Mouse (Mus musculus) hindbrain, embryonic 10.5 days (tissue): ENCODE measurements around the gene Atp6v0e2. TPM values are rescaled to one million over a fixed set of nuclear protein-coding genes. Genes with fewer than 3 reads are reported as not detected.
A peak's percentile ranks its signal among the peaks of the same experiment; 100 is the strongest.
"Not testable (repeated sequence)": the region's sequence is repeated elsewhere in the genome, so short reads cannot be mapped to it uniquely, and the experiment has no call there.

ENCODE experiments used
- DNase-seq: peaks from one replicate; pipeline ENCODE4 v3.0.0-alpha.2; 2017; ENCODE audit warnings: low spot score
- H3K27ac ChIP-seq: fragments of 300-500 bp; sonication (generic); 2 replicates; pipeline ENCODE4 v1.5.1; 2016; ENCODE audit warnings: mild to moderate bottlenecking, moderate library complexity
- H3K27me3 ChIP-seq: fragments of 300-500 bp; sonication (generic); 2 replicates; pipeline ENCODE4 v1.6.1; 2016; ENCODE audit warnings: mild to moderate bottlenecking; ENCODE audit not compliant: poor library complexity, insufficient read depth, severe bottlenecking
- H3K36me3 ChIP-seq: fragments of 300-500 bp; sonication (generic); 2 replicates; pipeline ENCODE4 v1.6.1; 2016; ENCODE audit warnings: mild to moderate bottlenecking, moderate library complexity
- H3K4me1 ChIP-seq: fragments of 300-500 bp; sonication (generic); replicated peaks from 2 replicates; pipeline ENCODE4 v1.6.1; 2016; ENCODE audit warnings: mild to moderate bottlenecking
- H3K4me3 ChIP-seq: fragments of 300-500 bp; sonication (generic); 2 replicates; pipeline ENCODE4 v1.5.1; 2016; ENCODE audit warnings: mild to moderate bottlenecking, moderate library complexity
- H3K9me3 ChIP-seq: fragments of 300-500 bp; sonication (generic); 2 replicates; pipeline ENCODE4 v1.6.1; 2016; ENCODE audit warnings: mild to moderate bottlenecking, moderate library complexity
- WGBS: fragments of 180-500 bp; shearing (Covaris S2); methylation state at CpG from one replicate; pipeline ENCODE4 v1.1.7; 2016; 5-methylcytosine and 5-hydroxymethylcytosine counted together
- polyA plus RNA-seq: library from polyadenylated mRNA; unstranded; fragments of >200 nt; fragmentation: Nextera tagmentation; extraction: Ambion mirVana; gene quantifications from 2 replicates; pipeline ENCODE4 v1.2.1, GENCODE M21; 2016

Gene Atp6v0e2
- polyA plus RNA-seq = 45.7 and 62.2 TPM in 2 replicates

DNA sequence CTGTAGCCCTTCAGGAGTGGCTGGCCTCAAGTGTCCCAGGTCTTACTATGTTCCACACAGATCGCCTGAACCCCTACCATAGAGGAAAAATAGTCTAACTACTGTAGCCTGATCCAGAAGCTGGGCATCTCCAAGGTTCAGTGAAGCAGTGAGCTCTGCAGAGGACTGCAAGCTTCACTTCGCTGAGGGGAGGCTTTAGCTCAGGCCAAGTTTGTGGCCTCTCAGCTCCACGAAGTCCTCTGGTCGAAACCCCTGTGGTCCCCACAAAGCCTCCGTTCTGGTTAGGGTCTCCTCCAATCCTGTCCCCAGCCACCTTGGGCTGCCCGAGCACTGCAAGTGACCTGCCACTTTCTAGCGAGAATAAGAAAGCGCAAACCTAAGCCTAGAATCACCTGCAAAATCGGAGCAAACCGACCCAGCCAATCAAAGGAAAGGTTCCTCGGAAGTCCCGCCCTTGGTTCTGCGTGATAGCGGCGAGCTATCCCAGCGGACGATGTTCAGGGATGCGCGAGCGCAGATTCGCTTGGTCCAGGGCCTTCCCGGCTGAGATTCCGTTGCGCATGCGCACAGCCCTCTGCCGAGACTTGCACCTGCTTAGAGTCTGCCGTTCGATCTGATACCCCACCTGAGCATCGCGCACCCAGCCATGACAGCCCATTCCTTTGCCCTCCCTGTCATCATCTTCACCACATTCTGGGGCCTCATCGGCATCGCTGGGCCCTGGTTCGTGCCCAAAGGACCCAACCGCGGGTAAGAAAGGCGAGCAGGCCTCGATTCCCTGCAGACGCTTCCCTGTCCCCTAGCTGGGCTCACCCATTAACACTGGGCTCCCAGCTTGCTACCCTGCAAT lies at the start of gene Atp6v0e2:
Gene Atp6v0e2 (plus strand): TSS at position 511 of the 850 bp plus-strand sequence.
- Histone ChIP-seq H3K4me3 (peak within 1 kb of the TSS; percentile 69), H3K36me3 (peaks cover 35% of the 10 kb centered on the region), H3K27me3 (no peaks in the 10 kb centered on the region), H3K9me3 (no peaks in the 10 kb centered on the region), H3K4me1 (peaks cover 49% of the 10 kb centered on the region), H3K27ac (peak within 1 kb of the TSS; percentile 91)
- peak; percentile 91 for DNase-seq
- 4% methylated on average over 38 of the region's 38 CpGs for WGBS

DNA sequence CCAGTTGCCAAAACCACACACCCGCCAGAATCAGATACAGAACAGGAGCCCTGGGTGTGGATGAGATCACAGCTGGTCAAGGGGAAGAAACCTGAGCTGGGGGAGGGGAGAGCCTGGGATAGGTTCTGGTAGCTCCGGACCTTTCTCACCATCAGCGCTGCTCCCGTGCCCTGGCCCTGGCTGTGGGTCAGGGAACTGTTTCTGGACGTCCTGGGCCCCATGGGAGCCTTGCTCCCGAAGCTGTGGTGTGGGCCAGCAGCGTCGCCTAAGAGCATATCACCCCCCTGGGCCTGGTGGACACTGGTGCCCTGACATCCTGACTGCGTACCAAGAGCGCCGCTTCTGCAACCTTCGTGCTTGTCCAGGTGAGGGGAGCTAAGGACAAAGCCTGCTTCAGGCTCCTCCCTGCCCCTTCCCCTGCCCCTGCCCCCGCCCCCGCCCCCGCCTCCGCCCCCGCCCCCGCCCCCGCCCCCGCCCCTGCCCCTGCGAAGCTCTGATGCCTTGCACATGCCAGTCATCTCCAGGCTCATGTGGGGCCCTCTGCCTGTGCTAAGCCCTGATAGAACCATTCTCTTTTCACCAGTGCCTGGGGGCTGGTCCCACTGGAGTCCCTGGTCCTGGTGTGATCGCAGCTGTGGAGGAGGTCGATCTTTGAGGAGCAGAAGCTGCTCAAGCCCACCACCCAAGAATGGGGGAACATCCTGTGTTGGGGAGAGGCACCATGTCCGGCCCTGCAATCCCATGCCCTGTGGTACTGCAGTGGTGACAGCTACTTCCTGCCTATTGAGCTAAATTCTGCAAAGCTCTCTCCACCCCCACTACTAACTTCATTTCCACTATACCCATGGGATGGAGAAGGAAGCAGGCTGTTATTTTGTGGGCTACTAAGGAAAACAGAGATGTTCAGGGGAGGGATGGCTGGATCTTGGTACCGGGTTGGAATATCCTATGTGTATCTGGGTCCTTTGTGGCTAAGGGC lies 49.4 kb upstream of the Atp6v0e2 start:
- H3K4me3 ChIP-seq = peak overlapping the region; percentile 44
- peak overlapping the region; percentile 85 for H3K27ac ChIP-seq
- peak; percentile 58 for DNase-seq
- peaks cover 19% of the 10 kb centered on the region for H3K27me3 ChIP-seq
- WGBS = 13% methylated on average over 19 of the region's 25 CpGs
- no peaks in the 10 kb centered on the region for H3K9me3 ChIP-seq
- H3K4me1 ChIP-seq = peaks cover 44% of the 10 kb centered on the region
- H3K36me3 ChIP-seq = no peaks in the 10 kb centered on the region

DNA sequence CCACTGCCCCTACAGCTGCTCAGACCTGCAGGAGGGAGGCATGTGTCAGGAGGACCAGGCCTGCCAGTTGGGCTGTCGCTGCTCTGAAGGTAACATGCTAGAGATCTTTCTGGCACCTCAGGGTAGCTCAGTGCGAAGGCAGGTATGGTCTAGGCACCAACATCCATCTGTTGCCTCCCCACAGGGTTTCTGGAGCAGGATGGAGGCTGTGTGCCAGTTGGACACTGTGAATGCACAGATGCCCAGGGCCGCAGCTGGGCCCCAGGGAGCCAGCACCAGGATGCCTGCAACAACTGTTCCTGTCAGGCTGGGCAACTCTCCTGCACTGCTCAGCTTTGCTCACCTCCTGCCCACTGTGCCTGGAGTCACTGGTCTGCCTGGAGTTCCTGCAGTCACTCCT lies 47.7 kb upstream of the Atp6v0e2 start:
- peaks cover 19% of the 10 kb centered on the region for H3K27me3 ChIP-seq
- H3K4me3 ChIP-seq = no peak overlapping the region
- no peaks in the 10 kb centered on the region for H3K9me3 ChIP-seq
- DNase-seq = no peak
- WGBS = 89% methylated on average over 3 of the region's 3 CpGs
- H3K4me1 ChIP-seq = peaks cover 51% of the 10 kb centered on the region
- H3K36me3 ChIP-seq = no peaks in the 10 kb centered on the region
- H3K27ac ChIP-seq = no peak overlapping the region

DNA sequence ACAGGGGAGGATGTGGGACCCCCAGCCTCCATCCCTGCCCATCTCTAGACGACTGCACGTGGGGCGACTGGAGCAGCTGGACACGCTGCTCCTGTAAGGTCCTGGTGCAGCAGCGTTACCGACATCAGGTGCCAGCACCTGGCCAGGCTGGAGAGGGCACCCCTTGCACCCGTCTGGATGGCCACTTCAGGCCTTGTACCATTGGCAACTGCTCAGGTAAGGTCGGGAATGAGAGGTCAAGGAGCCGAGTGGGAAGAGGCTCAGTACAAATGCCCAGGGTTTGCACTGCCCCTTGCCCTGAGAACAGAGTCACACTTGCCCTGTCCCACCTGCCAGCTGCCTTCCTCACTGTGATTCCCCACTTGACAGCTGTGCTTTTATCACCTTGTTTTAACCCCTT lies 46.1 kb upstream of the Atp6v0e2 start:
- H3K9me3 ChIP-seq = no peaks in the 10 kb centered on the region
- peaks cover 19% of the 10 kb centered on the region for H3K27me3 ChIP-seq
- 71% methylated on average over 9 of the region's 9 CpGs for WGBS
- peaks cover 48% of the 10 kb centered on the region for H3K4me1 ChIP-seq
- no peak for DNase-seq
- no peaks in the 10 kb centered on the region for H3K36me3 ChIP-seq
- no peak overlapping the region for H3K4me3 ChIP-seq
- H3K27ac ChIP-seq = 0 out of 2 replicates have a peak overlapping the region, but pooled peaks have one; percentile 4

DNA sequence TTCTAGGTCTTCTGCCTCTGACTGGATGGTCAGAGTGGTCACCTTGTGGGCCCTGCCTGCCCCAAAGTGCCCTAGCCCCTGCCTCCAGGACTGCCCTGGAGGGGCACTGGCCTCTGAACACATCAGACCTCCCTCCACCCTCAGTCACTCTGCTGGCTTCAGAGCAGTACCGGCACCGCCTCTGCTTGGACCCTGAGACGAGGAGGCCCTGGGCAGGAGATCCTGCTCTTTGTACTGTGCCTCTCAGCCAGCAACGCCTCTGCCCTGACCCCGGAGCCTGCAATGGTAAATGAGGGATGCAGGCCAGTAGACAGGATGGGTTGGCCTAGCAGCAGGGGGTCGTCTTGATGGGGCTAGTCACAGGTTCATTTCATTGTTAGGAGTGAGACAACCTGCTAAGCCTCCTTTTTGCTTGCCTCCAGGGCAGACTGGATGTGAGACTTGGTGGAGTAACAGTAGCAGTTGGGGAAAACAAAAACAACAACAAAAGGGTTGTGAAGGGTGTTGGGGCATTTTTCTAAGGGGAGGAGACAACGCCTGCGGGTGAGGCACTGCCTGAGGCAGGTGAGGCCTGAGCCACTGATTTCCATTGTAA lies 44.2 kb upstream of the Atp6v0e2 start:
- Histone ChIP-seq H3K4me3 (no peak overlapping the region), H3K27me3 (peaks cover 16% of the 10 kb centered on the region), H3K36me3 (no peaks in the 10 kb centered on the region), H3K9me3 (no peaks in the 10 kb centered on the region), H3K27ac (peak overlapping the region; percentile 13; the same call in 1 of the 2 replicates), H3K4me1 (peaks cover 29% of the 10 kb centered on the region)
- WGBS = 7% methylated on average over 8 of the region's 8 CpGs
- DNase-seq = no peak

DNA sequence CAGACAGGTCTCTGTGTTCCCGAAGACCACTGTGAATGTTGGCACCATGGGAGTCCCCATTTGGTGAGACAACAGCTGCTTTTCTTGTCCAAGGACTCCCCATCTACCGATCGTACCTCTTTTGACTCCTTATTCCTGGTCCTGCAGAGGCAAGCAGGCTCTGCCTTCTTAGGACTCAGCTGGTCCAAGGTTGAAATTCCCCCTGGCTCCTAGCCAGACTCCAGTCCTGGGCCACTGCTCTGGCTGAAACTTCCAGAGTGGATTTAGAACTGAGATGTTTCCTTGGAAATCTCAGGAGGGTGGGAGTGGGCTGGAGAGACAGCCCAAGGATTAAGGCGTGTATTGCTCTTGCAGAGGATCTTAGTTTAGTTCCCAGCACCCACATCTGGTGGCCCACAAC lies 39.9 kb upstream of the Atp6v0e2 start:
- Histone ChIP-seq H3K27ac (no peak overlapping the region), H3K27me3 (peaks cover 4% of the 10 kb centered on the region; the same call in 1 of the 2 replicates), H3K4me1 (peaks cover 20% of the 10 kb centered on the region), H3K4me3 (no peak overlapping the region), H3K36me3 (no peaks in the 10 kb centered on the region), H3K9me3 (no peaks in the 10 kb centered on the region)
- no peak for DNase-seq
- WGBS = 85% methylated on average over 4 of the region's 4 CpGs

DNA sequence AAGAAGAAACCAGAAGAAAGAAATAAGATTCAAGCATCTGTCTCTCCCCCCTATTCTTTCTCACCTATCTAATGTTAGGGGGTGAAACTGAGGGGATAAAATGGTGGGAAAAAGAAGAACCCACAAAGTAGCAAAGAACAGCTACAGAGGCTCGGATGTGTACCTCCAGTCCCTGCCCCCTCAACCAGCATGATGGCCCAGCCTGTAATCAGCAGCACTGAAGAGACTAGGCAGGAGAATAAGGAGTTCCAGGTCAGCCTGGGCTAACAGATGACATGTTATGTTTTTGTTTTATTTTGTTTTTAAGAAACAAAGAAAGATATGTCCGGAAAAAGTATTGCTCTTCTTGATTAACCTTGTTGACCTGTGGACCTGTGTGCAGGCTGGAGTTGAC lies 33.6 kb upstream of the Atp6v0e2 start:
- DNase-seq = no peak
- Histone ChIP-seq H3K36me3 (peaks cover 5% of the 10 kb centered on the region; the same call in 1 of the 2 replicates), H3K9me3 (no peaks in the 10 kb centered on the region), H3K27me3 (no peaks in the 10 kb centered on the region), H3K4me1 (peaks cover 12% of the 10 kb centered on the region), H3K4me3 (peak overlapping the region; percentile 63), H3K27ac (0 out of 2 replicates have a peak overlapping the region, but pooled peaks have one; percentile 82)
- WGBS = 17% methylated on average over 2 of the region's 2 CpGs

DNA sequence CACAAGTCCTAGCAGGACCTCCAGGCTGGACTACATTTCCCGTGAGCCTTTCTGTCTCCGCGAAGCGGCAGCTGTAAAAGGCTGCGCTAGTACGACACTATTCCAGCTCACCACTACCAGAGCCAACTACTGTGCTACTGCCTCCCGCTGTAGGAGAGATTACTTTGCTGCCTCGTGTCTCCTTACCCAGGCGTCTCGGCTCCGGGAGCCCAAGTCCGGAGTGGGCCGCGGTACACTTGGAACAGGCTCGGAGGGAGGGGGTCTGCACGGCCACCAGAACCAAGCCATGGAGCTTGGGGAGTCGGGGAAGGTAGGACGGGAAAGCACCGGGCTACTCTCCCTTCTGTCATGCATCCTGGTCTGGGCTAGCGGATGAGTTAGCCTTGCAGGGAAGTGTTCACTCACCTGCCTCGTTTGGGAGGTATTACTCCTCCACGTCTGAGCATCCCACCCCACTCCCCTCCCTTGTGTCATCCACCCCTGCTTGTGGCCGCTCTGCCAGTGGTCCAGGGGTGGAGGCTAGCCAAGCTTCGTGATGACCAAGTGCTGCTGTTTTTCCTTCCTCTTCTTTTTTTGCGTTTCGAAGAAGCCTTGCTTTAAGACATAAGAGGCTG lies 33.1 kb upstream of the Atp6v0e2 start:
- Histone ChIP-seq H3K27me3 (no peaks in the 10 kb centered on the region), H3K36me3 (peaks cover 5% of the 10 kb centered on the region; the same call in 1 of the 2 replicates), H3K4me1 (peaks cover 12% of the 10 kb centered on the region), H3K27ac (peak overlapping the region; percentile 82), H3K9me3 (no peaks in the 10 kb centered on the region), H3K4me3 (peak overlapping the region; percentile 63)
- DNase-seq = peak; percentile 79
- under 1% methylated on average over 26 of the region's 26 CpGs for WGBS

DNA sequence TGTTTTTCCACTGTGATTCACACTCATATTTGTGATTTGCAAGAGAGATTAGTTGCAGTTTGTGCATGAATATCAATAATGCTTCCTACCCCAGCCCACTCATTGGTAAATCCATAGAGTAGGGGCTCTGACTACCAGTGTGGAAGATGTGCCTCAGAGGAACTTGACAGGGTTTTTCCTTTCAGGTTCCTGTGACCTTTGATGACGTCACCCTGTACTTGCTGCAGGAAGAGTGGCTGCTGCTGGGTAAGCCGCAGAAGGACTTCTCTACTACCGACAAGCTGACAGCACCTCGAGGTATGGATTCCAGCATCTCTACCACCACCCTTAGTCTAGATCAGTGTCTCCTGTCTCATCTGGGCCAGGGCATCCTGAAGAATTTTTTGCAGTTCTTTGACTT lies 29.3 kb upstream of the Atp6v0e2 start:
- Histone ChIP-seq H3K27ac (no peak overlapping the region), H3K4me1 (peaks cover 7% of the 10 kb centered on the region), H3K27me3 (no peaks in the 10 kb centered on the region), H3K9me3 (no peaks in the 10 kb centered on the region), H3K36me3 (peaks cover 30% of the 10 kb centered on the region), H3K4me3 (no peak overlapping the region)
- DNase-seq = no peak
- WGBS = 83% methylated on average over 4 of the region's 4 CpGs

DNA sequence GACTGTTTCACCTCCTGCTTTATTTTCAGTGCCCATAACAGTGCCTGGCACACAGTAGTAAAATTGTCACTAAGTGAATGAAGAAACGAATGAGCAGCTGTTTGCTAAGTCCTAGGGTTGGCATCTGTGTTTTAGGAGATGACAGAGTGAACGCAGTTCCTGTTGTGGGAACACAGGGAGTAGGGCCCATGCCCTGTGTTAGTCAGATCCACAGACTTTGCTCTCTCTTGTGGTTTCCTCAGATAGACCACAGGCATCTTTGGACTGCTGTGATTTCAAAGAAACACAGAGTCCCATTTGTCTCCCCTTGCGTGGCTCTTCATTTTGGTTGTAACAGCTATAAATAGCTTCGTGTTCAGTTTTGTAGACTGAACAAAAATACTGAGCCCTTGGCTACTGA lies 27.0 kb upstream of the Atp6v0e2 start:
- Histone ChIP-seq H3K27ac (no peak overlapping the region), H3K4me3 (no peak overlapping the region), H3K36me3 (peaks cover 53% of the 10 kb centered on the region), H3K27me3 (no peaks in the 10 kb centered on the region), H3K4me1 (no peaks in the 10 kb centered on the region), H3K9me3 (no peaks in the 10 kb centered on the region)
- DNase-seq = no peak
- WGBS = 90% methylated on average over 4 of the region's 4 CpGs

DNA sequence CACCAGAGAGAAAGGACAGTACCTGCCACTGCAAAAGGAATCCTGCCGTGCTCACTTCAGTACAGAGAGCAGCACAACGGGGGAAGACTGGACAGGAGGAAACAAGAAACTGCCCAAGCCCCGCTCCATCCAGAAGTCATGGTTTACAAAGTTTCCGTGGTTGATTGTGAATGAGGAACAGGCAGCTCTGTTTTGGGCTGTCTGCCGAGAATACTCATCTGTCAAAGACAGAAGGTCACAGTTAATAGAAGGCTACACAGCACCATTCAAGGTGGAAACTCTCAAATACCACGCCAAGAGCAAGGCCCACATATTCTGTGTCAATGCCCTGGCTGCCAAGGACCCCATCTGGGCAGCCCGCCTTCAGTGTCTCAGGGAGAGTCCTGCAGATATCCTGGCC lies 25.6 kb upstream of the Atp6v0e2 start:
- no peak overlapping the region for H3K4me3 ChIP-seq
- H3K27ac ChIP-seq = no peak overlapping the region
- DNase-seq = no peak
- H3K36me3 ChIP-seq = peaks cover 67% of the 10 kb centered on the region
- peaks cover 6% of the 10 kb centered on the region; the same call in 1 of the 2 replicates for H3K9me3 ChIP-seq
- 91% methylated on average over 7 of the region's 7 CpGs for WGBS
- H3K27me3 ChIP-seq = no peaks in the 10 kb centered on the region
- H3K4me1 ChIP-seq = no peaks in the 10 kb centered on the region

DNA sequence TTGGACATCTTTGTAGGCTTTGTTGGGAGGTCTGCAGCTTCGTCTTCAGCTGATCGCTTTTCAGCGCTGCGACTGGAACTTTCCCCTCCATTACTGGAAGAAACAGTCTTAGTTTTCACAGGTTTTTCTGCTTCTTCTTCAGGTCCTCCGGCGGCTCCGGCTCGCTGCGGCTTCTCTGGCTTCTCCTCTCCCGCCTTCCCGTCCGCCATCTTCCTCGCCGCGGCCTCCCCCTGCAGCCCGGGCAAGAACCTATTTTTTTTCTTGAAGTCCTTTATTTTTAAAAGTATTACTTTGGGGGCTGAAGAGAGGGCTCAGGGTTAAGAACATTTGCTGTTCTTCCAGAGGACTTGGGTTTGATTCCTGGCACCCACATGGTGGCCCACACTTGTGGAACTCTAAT lies 12.5 kb upstream of the Atp6v0e2 start:
- 96% methylated on average over 16 of the region's 16 CpGs for WGBS
- peaks cover 19% of the 10 kb centered on the region for H3K36me3 ChIP-seq
- not testable (repeated sequence) for H3K9me3 ChIP-seq, H3K4me3 ChIP-seq, H3K27ac ChIP-seq, H3K27me3 ChIP-seq, H3K4me1 ChIP-seq, DNase-seq
